Mouse (Mus musculus) lung, postnatal 0 days (tissue): ENCODE results near the gene Hoxd8.

Source experiments
- CTCF ChIP-seq: IDR thresholded peaks from 2 replicates; pipeline ENCODE4 v1.5.1; 2016; ENCODE audit warnings: antibody characterized with exemption, mild to moderate bottlenecking
- EP300 ChIP-seq: IDR thresholded peaks from 2 replicates; pipeline ENCODE4 v1.6.1; 2016; ENCODE audit warnings: antibody characterized with exemption, mild to moderate bottlenecking, control low read depth

GRCm38 (mm10) chr2:74667191-74667841 lies 37.1 kb upstream of the Hoxd8 start:
- no peak for TF ChIP-seq CTCF
- no peak for TF ChIP-seq EP300
